Mouse (Mus musculus) stomach, embryonic 14.5 days (tissue): ENCODE results near the gene Gm3045. TPM values are rescaled to one million over a fixed set of nuclear protein-coding genes. Genes with fewer than 3 reads are reported as not detected.

Source experiments
- ATAC-seq: fragments of 200-750 bp; cut with Nextera tagmentation; 2 replicates; pipeline ENCODE4 v1.8.0; 2017; ENCODE audit warnings: low read depth, moderate TSS enrichment; ENCODE audit not compliant: insufficient number of reproducible peaks, insufficient read depth, low FRiP score
- H3K27ac ChIP-seq: fragments of 300-500 bp; sonication (generic); 2 replicates; pipeline ENCODE4 v1.5.1; 2014; ENCODE audit warnings: mild to moderate bottlenecking, low read length, moderate library complexity, mixed read lengths
- H3K27me3 ChIP-seq: fragments of 300-500 bp; sonication (generic); 2 replicates; pipeline ENCODE4 v1.6.1; 2014; ENCODE audit warnings: low read length, control low read depth, mixed read lengths; ENCODE audit not compliant: control insufficient read depth, insufficient read depth
- H3K36me3 ChIP-seq: fragments of 300-500 bp; sonication (generic); 2 replicates; pipeline ENCODE4 v1.6.1; 2014; ENCODE audit warnings: mild to moderate bottlenecking, control low read depth, low read length, moderate library complexity, mixed read lengths; ENCODE audit not compliant: control insufficient read depth, insufficient read depth
- H3K4me1 ChIP-seq: fragments of 300-500 bp; sonication (generic); 2 replicates; pipeline ENCODE4 v1.6.1; 2014; ENCODE audit warnings: low read length, control low read depth, mixed read lengths; ENCODE audit not compliant: control insufficient read depth, insufficient read depth
- H3K4me2 ChIP-seq: fragments of 300-500 bp; sonication (generic); replicated peaks from 2 replicates; pipeline ENCODE4 v1.6.1; 2014; ENCODE audit warnings: low read depth, low read length, control low read depth
- H3K4me3 ChIP-seq: fragments of 300-500 bp; sonication (generic); 2 replicates; pipeline ENCODE4 v1.5.1; 2014; ENCODE audit warnings: low read depth, low read length, control low read depth
- H3K9ac ChIP-seq: fragments of 300-500 bp; sonication (generic); replicated peaks from 2 replicates; pipeline ENCODE4 v1.6.1; 2014; ENCODE audit warnings: low read depth, mild to moderate bottlenecking, control low read depth, low read length, moderate library complexity, mixed read lengths
- H3K9me3 ChIP-seq: fragments of 300-500 bp; sonication (generic); 2 replicates; pipeline ENCODE4 v1.6.1; 2016; ENCODE audit warnings: low read depth, low read length, control low read depth; ENCODE audit not compliant: control insufficient read depth
- WGBS: fragments of 180-500 bp; shearing (Covaris S2); extraction: QIAGEN DNeasy Blood & Tissue Kit; methylation state at CpG from one replicate; pipeline ENCODE4 v1.1.7; 2014; 5-methylcytosine and 5-hydroxymethylcytosine counted together
- polyA plus RNA-seq: library from polyadenylated mRNA; unstranded; fragments of >200 nt; fragmentation: Nextera tagmentation; extraction: Ambion mirVana; gene quantifications from 2 replicates; pipeline ENCODE4 v1.2.1, GENCODE M21; 2014

The Gm3045 gene
- polyA plus RNA-seq, 1 experiment from 2014 or later, result not detected

DNA sequence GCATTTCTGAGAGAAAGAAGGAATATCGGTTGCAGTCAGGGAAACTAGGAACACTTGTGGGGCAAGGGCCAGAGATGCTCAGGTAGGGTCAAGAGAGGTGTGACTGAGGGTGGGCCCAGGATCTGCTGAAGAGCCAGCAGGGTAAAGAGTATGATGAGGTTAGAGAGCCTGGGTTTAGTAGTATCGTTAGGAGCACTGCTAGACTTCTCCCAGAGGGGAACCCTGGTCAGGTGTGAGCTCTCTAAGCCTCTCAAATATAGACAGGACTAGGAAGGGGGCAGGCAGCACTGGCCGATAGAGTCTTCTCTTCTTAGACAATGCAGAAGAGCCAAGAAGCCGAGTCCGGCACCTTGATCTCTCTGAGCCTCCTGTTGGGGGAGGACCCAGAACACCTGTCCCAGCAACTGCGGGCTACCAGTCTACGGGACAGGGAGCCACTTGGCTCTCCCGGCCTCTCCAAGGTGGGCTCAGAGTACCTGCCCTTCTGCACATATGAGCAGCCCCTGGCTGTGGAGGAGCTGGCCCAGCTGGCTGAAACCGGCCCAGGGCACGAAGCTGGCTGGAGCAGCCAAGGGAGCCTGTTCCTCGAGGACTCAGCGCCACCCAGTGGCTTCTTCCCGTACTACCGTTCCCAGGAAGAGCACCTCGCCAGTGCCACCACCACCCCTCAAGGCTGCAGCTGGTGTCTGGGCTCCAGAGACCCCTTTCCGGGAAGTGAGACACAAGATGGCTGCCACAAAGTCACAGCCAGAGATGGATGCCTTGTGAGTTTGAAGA is 2.5 kb downstream of the Gm3045 start:
- no peaks in the 10 kb centered on the region for H3K36me3 ChIP-seq
- no peak overlapping the region for H3K27ac ChIP-seq
- no peak overlapping the region for H3K4me2 ChIP-seq
- WGBS, result 31% methylated on average over 16 of the region's 16 CpGs
- H3K4me3 ChIP-seq, result no peak overlapping the region
- H3K4me1 ChIP-seq, result no peaks in the 10 kb centered on the region
- no peak overlapping the region for H3K9ac ChIP-seq
- H3K9me3 ChIP-seq, result no peaks in the 10 kb centered on the region
- peak; percentile 75 for ATAC-seq
- H3K27me3 ChIP-seq, result no peaks in the 10 kb centered on the region

DNA sequence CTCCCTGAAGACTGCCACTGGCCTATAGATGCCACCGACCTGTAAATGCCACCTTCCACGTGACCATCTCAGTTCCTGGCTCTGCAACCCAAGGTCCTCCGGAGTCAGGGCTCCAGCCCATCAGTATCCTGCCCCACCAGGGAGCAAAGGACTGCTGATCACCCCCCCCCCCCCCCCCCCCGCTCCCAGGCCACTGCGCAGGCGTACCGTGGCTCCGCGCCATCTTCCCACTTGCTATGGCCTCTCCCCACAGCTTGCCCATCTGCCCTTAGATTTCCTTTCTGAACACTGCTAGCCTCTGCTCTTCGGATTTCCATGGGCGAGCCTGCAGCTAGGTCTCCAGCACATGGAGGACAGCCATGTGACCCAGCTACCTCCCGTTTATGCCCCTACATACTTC is 6.1 kb downstream of the Gm3045 start:
- no peaks in the 10 kb centered on the region for H3K27me3 ChIP-seq
- H3K9ac ChIP-seq, result no peak overlapping the region
- no peak overlapping the region for H3K27ac ChIP-seq
- no peaks in the 10 kb centered on the region for H3K4me1 ChIP-seq
- WGBS, result 87% methylated on average over 11 of the region's 12 CpGs
- no peak overlapping the region for H3K4me2 ChIP-seq
- no peaks in the 10 kb centered on the region for H3K9me3 ChIP-seq
- no peaks in the 10 kb centered on the region for H3K36me3 ChIP-seq
- no peak overlapping the region for H3K4me3 ChIP-seq
- ATAC-seq, result no peak

DNA sequence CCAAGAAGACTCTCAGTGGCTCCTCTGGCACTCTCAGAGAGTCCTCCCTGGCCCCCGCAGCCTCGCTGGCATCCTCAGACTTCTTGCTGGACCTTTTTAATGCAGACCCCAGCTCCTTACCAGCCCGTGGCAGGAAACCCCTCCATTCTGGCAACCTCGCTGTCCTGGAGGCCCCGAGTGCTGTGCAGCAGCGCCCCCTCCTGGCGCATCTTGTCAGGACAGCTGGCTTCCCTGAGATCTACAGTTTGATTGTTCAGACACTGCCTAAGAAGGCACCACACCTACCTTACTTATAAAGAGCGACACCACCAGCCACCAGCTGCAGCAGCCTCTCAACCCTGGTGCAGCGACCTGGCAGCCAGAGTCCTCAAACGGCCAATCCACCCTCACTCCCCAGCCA is 7.1 kb downstream of the Gm3045 start:
- Histone ChIP-seq H3K36me3 (no peaks in the 10 kb centered on the region), H3K4me1 (0 out of 2 replicates have a peak, but pooled peaks cover 3% of the 10 kb centered on the region), H3K9ac (no peak overlapping the region), H3K27me3 (peaks cover 8% of the 10 kb centered on the region; the same call in 1 of the 2 replicates), H3K27ac (no peak overlapping the region), H3K4me2 (no peak overlapping the region), H3K4me3 (no peak overlapping the region), H3K9me3 (no peaks in the 10 kb centered on the region)
- 15% methylated on average over 10 of the region's 10 CpGs for WGBS
- ATAC-seq, result no peak

DNA sequence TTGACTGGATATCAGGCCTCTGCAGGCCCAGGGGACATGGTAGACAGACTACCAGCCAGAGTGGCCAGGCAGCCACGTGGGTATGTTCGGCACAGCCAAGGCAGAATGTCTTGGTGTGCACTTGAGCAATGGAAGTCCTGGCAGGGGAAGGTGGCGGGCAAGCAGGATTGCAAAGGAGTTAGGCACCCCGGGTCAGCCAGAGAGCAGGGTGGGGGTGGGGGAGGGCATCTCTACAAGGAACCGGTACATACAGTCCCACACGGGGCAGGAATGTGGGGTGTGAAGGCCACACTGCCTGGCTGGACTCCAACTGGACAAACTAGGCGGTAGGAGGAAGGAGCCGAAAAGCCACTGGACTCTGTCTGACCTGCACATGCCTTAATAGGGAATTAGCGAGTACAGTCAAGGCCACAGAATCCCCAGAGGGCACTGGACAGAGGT is 7.9 kb downstream of the Gm3045 start:
- peaks cover 16% of the 10 kb centered on the region; the same call in 1 of the 2 replicates for H3K27me3 ChIP-seq
- H3K4me3 ChIP-seq, result no peak overlapping the region
- 85% methylated on average over 9 of the region's 9 CpGs for WGBS
- H3K27ac ChIP-seq, result no peak overlapping the region
- H3K9me3 ChIP-seq, result no peaks in the 10 kb centered on the region
- H3K4me2 ChIP-seq, result no peak overlapping the region
- no peak for ATAC-seq
- H3K36me3 ChIP-seq, result no peaks in the 10 kb centered on the region
- 0 out of 2 replicates have a peak, but pooled peaks cover 8% of the 10 kb centered on the region for H3K4me1 ChIP-seq
- no peak overlapping the region for H3K9ac ChIP-seq

DNA sequence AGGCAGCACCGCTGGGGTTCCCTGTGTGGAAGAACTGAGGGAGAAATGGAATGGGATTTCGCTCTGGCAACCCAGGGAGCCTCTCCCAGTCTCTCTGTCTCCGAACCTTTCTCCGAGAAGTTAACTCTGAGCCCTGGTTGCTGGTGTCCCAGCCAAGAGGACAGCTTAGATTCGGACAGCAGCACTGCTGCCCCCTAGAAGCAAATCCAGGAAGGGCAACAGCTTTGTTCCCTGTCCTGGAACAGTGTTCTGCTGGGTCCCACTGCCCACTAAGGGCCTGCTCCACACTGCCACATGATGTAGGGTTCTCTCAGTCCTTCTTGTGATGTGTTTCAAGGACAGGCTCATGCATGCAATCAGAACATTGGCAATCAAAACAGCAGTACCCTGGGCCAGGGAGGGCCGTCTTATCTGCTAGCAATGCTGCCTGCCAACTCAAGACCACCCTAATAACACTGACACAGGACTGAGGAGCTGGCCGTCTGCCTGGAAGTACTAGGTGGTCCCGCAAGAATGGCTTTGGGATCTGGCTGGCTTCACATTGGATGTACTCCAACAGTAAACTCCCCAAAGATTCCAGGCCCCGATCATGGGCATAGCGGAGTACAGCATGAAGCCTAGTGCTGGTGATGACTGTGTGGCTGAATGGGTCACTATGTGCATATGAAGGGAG is 9.4 kb downstream of the Gm3045 start:
- Histone ChIP-seq H3K4me2 (no peak overlapping the region), H3K9ac (no peak overlapping the region), H3K27ac (no peak overlapping the region), H3K27me3 (peaks cover 31% of the 10 kb centered on the region; the same call in 1 of the 2 replicates), H3K4me1 (0 out of 2 replicates have a peak, but pooled peaks cover 8% of the 10 kb centered on the region), H3K4me3 (no peak overlapping the region), H3K9me3 (no peaks in the 10 kb centered on the region), H3K36me3 (no peaks in the 10 kb centered on the region)
- 61% methylated on average over 10 of the region's 10 CpGs for WGBS
- no peak for ATAC-seq

DNA sequence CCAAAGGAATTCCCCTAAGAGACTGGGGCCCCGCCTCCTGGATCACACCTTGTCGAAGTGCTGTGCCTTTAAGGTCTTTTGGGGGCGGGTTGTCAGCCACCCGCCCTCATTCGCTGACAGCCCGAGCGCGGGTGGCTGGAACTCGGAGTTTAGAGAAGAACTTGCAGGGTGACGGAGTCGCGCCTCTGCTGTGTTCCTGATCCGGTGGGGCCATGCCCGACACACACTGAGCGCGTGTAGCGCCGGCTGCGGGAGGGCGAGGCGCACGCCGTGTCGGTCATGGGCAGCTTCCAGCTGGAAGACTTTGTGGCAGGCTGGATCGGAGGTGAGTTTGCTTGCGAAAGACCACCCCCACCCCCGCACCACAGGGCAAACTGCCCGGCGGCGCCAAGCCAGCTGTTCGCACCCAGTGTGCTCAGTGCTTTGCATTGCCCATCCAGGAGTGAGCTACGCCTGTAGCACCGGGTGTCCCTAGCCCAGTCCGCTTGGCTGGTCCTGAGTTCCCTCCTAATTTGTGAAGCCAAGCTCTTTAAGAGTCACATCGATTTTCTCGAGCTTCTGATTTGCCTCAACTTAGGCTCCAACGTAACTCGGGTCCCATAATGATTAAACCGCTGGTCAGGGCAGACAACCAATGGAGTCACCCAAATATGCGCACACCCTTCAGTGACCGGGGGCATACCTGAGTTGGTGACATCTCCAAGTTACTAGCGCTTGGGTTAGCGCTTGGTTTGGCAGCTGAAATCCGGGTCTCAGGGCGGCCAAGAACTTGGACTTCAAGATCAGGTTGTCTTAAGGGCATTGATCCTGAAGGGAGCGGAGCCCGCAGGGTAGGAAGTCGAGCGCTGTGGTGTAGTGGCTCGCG is 12.0 kb downstream of the Gm3045 start, which contains the start of gene Slc25a48:
TSS of gene Slc25a48 (plus strand) at position 145 of the 865 bp plus-strand sequence.
- Histone ChIP-seq H3K27me3 (peaks cover 32% of the 10 kb centered on the region; the same call in 1 of the 2 replicates), H3K9ac (no peak within 1 kb of the TSS), H3K4me1 (0 out of 2 replicates have a peak, but pooled peaks cover 8% of the 10 kb centered on the region), H3K4me2 (peak within 1 kb of the TSS; percentile 81), H3K9me3 (no peaks in the 10 kb centered on the region), H3K36me3 (no peaks in the 10 kb centered on the region), H3K27ac (no peak within 1 kb of the TSS), H3K4me3 (peak within 1 kb of the TSS; percentile 37)
- 3% methylated on average over 51 of the region's 51 CpGs for WGBS
- no peak for ATAC-seq

DNA sequence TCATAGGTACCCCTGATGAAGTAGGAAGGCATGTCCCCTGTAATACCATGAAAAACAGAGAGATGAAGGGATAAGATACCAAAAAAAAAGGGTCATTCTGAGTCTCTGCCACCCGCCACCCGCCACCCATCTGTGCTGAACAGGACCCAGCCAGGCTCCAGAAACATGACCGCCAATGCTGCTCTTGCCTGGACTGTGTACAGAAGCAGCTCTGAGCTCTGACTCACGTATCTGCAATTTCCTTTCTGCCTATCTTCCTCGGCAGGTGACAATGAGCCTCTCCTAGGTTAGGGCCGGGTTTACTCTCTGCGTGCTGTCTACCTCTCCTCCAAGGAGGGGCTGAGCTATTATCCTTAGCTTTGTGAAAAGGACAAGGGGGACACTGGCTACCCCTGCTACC is 17.0 kb downstream of the Gm3045 start:
- Histone ChIP-seq H3K4me3 (no peak overlapping the region), H3K36me3 (no peaks in the 10 kb centered on the region), H3K9ac (no peak overlapping the region), H3K4me1 (0 out of 2 replicates have a peak, but pooled peaks cover 5% of the 10 kb centered on the region), H3K27me3 (peaks cover 24% of the 10 kb centered on the region; the same call in 1 of the 2 replicates), H3K27ac (no peak overlapping the region), H3K4me2 (no peak overlapping the region), H3K9me3 (no peaks in the 10 kb centered on the region)
- ATAC-seq, result no peak
- 73% methylated on average over 7 of the region's 7 CpGs for WGBS

DNA sequence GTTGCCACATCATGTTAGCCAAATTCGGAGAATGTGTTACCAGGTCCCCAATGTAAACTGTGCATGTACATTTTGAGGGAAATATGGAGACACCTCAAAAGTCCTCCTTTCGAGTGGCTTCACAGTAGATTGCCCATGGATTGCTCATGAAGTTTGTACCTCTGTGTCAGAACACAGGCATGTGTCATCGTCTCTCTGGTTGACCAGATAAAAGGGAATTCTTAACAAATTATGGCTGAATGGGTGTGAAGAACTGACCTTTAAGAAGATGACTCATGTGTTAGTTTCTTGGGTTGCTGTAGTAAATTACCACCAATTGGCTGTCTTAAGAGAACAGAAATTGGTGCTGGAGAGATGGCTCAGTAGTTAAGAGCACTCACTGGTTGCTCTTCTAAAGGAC is 17.7 kb downstream of the Gm3045 start:
- WGBS, result 84% methylated on average over 3 of the region's 3 CpGs
- Histone ChIP-seq H3K27ac (no peak overlapping the region), H3K4me3 (no peak overlapping the region), H3K4me1 (no peaks in the 10 kb centered on the region), H3K9ac (no peak overlapping the region), H3K4me2 (no peak overlapping the region), H3K9me3 (no peaks in the 10 kb centered on the region), H3K36me3 (no peaks in the 10 kb centered on the region), H3K27me3 (peaks cover 17% of the 10 kb centered on the region; the same call in 1 of the 2 replicates)
- ATAC-seq, result no peak
